Mouse (Mus musculus) heart, adult 8-10 months (tissue): ENCODE measurements around the gene Tmem131l. TPM values are rescaled to one million over a fixed set of nuclear protein-coding genes. Genes with fewer than 3 reads are reported as not detected.

Experiments
- DNase-seq: peaks from one replicate; pipeline ENCODE4 v3.0.0; 2022; ENCODE audit warnings: low spot score
- total RNA-seq, 4 experiments: library from RNA; stranded (reverse); gene quantifications; 2 replicates each; pipeline ENCODE4 v1.2.4; 2022

The Tmem131l gene
- total RNA-seq: 10 to 100 TPM; 17.6 to 25.0 (median 21.0) TPM

- DNase-seq: peak; percentile 55
Observed at GRCm38 (mm10) chr3:84039646-84040475, at the start of gene Tmem131l. Gene Tmem131l, minus strand, starts transcription at chr3:84040175.

DNA sequence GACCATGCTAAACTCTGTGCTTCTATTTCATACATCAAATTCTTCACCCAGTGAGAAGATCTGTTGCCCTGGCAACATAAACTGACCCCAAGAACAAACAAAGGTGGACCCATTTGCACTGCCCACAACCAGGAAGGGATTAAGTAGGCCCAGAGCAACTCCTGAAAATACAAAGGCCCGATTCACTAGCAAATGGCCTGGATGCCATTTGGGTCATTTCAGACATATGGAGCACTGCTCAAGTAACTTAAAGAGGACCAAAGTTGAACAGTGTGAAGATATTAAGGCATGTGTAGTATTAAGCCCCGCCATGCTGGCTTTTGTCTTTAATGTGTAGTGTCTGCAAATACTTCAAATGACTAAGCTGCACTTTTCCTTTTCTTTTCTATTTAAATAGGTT, 46.9 kb upstream of the Tmem131l start:
- no peak for DNase-seq

GRCm38 (mm10) chr3:84086337-84086736, 46.4 kb upstream of the Tmem131l start:
- DNase-seq: no peak

DNA sequence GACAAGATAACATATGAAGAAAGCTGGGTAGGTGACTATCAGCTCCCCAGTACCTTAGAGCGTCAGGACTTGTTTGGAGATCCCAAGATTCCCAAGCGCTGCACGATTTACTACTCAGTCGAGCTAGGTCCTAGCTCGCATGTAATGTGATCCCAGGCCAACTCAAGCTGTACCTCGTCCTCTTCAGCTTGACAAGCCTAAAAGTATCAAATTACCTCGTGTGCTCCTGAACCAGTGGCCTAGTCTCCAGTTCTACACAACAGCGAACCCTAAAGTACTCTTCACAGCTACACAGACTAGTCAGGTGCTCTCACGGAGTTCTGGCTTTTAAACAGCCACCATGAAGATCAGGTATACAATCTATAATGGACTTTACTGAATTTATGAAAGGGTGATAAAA, 45.5 kb upstream of the Tmem131l start:
- DNase-seq: no peak

GRCm38 (mm10) chr3:84081208-84081722, 41.3 kb upstream of the Tmem131l start:
- no peak for DNase-seq

GRCm38 (mm10) chr3:84080074-84080473, 40.1 kb upstream of the Tmem131l start:
- DNase-seq: no peak

- no peak for DNase-seq
Observed at GRCm38 (mm10) chr3:84077505-84077904, 37.5 kb upstream of the Tmem131l start.

- DNase-seq: no peak
Observed at GRCm38 (mm10) chr3:84076543-84077332, 36.8 kb upstream of the Tmem131l start.

DNA sequence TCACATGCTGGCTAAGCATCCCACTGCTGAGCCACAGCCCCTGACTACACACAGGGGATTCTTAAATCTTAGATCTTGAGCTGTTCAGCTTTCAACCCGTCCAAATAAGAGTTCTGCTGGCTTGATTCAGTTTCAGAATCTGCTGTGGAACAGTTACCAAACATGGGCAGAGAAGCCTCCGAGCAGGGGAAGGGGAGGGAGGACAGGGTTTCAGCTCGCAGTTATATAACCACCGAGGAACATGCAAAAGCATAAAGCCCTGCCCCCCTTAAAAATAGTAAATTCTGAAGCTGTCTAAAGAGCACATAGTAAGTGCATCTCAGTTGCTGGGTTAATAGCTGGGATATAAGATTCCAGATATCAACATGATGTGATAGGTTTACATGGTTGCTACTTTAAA, 35.5 kb upstream of the Tmem131l start:
- DNase-seq: no peak

- no peak for DNase-seq
Observed at GRCm38 (mm10) chr3:84074777-84075176, 34.8 kb upstream of the Tmem131l start.

GRCm38 (mm10) chr3:84071641-84072040, 31.7 kb upstream of the Tmem131l start:
- DNase-seq: no peak

DNA sequence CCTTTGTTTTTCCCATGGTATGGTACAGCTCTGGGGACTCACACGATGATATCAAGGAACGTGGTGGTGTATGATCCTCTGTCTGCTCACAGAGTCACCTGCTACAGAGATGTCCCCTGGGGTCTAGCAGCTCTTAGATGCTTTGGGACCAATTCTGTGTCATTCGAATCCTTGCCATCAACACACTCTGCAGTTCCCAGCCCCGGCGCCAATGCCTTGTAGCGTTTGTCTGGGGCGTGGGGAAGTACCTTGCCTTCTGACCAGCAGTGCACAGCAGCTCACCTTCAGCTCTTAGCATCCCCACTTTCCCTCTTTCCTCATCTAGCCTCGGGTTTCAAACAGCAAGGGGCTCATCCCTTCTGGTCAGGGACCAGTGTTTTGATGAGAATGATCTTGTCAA, 30.8 kb upstream of the Tmem131l start:
- DNase-seq: no peak

GRCm38 (mm10) chr3:84068831-84069709, 29.1 kb upstream of the Tmem131l start:
- no peak for DNase-seq

DNA sequence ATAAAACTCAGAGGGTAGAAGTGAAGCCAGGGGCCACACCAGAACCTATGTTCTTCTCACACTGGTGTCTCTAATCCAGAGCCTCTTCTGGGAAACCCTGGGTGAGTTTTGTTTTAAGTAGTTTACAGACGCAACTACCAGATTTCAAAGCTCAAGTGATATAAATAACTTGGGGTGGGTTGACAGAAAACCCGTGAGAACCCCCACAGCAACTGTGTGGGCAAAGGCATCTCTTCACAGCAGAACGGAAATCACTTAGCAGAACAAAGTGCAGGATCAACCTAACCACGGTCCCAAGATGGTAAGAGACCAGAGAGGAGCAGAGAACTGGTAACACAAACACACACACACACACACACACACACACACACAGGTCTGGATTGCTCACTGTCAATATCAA, 25.9 kb upstream of the Tmem131l start:
- DNase-seq: no peak

DNA sequence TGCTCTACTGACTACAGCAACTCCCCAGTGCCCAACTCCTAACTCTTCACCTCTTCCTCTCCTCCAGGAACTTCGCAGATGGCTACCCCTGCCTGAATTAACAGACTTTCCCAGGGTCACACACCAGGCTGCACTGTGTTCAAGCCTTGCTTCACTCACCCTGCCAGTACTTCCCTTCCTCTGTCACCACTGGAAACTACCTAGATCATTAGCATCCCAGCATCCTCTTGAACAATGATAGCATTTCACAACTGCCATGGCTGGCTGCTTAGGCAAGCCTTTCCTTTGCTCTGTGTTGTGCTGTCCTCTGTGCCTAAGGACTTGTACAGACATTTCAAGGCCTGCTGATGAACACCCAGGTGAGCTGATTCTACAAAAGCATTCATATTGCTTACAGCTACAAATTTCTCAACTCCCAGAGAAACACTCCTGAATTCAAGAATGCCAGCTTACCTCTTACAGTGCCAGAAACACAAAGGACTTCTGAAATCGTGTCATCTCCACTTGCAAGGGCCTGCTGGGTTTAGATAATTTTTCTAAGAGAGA, 23.5 kb upstream of the Tmem131l start:
- no peak for DNase-seq

- DNase-seq: no peak
Observed at GRCm38 (mm10) chr3:84061523-84062453, 21.8 kb upstream of the Tmem131l start.

- DNase-seq: no peak
Observed at GRCm38 (mm10) chr3:84060946-84061345, 21.0 kb upstream of the Tmem131l start.

DNA sequence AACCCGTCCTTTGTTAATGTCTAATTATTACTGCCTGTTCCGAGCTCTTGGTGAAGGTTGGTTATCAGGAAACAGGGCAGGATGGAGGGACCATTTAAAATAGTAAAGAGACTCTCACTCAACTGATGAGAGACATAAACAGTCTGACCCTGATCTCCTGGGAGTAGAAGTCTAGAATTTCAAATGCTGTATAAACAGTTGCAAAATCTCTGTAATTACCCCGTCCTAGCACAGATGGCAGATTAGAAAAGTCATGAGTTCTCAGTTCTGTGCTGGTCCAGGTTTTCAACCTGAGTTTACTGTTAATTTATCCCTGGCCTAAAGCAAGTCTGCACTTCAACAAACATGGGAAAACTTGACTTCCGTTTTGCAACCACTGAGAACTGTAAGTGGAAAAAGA, 20.2 kb upstream of the Tmem131l start:
- no peak for DNase-seq

- DNase-seq: no peak
Observed at GRCm38 (mm10) chr3:84059676-84060075, 19.7 kb upstream of the Tmem131l start.

- DNase-seq: no peak
Observed at GRCm38 (mm10) chr3:84059261-84059660, 19.3 kb upstream of the Tmem131l start.
